Mouse (Mus musculus) adrenal gland, adult (tissue): ENCODE measurements around the gene Il4ra.

Experiments
- DNase-seq, 2 experiments: peaks; one replicate each; pipeline ENCODE4 v3.0.0; 2022 to 2023; ENCODE audit warnings: low spot score in 1 of 2; ENCODE audit not compliant: inconsistent age in 2 of 2

Gene Il4ra

DNA sequence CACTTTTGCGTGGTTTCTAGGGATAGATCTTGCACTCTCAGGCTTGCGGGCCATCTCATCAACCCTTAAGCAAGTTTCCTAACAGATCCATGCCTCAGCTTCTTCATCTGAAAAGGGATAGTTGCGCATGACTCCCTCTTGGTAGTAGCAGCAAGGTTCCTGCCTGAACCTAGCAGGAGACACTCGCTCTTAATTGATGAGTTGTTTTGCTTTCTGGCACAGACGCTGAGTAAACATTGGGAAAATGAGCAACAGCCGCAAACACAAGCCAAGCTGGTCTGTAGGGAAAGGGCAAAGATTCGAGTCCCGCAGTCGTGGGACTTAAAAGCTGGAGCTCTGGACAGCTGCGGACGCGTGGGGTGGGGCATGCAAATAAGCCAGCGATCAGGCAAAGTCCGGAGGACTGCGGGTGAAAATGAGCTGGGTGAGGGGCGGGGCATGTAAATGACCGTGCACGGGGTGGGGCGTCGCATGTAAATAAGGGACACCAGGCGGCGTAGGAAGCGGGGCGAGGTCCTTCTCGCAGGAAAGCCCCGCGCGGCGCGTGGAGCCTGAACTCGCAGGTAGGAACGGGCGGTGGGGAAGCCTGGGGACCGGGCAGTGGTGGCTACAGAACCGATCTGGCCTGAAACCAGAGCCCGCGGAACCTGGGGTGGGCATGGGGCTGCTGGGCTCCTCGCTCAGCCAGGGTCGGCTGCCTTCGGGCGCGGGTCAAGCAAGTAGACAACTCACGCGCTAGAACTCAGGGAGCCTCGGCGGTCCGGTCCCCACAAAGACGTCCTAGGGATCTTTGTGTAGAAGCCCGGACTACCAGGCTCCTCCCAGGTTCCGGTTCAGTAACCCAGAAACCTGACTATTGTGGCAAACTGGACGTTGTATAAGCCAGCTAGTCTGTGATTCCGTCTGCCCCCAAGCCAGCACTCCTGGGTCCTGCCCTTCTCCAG, at the start of gene Il4ra:
TSS of gene Il4ra (plus strand) at position 355 of the 944 bp plus-strand sequence.
- peak; percentile 95 to 98 for DNase-seq

DNA sequence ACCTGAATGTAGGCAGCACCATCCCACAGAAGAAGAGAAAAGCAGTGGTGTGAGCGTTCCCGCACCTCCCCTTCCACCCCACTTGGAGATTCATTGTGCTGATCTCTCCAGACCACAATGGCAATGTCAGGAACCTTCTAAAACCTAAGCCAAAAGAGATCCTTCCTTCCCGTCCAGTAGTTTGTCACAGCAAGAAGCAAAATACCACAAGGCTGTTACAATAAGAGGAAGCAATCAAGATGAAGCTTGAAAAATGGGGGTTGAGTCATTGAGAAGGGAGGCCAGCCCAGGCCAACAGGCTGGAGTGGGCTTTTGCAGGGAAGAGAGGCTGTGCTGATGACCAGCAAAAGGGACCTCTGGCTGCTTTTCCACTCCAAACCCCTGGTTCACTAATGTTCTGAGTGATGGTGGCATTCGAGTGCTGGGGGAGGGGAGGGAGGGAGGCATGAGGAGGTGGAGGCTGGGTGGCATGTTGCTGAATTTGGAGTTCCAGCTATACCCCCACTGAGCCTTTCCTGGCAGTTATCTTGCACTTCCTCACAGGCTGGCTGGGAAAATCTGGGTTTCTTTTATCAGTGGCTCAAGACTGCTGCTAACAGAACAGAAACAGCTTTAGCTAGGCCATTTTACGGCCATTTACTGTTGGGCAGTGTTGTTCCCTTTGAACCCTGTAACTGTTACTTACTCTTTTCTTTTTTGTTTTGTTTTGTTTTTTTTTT, 48.4 kb upstream of the Il4ra start:
- DNase-seq: no peak

DNA sequence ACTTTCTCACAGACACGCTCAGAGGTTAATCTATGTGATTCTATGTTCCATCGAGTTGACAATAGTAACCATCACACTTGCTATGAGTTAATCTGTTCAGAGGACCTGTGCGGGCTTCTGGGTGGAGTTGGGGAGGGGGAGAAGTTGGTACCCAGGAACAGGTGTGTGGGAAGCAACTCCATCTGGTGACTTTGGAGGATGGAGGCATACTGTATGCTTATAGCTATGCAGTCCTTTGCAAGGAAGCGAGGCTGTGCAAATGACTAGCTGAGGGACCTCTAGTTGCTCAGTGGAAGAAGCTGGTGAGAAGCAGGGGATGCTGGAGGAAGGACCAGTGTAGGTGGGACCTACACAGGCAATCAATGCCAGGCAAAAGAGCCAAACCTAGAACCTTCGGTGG, 47.3 kb upstream of the Il4ra start:
- no peak for DNase-seq

DNA sequence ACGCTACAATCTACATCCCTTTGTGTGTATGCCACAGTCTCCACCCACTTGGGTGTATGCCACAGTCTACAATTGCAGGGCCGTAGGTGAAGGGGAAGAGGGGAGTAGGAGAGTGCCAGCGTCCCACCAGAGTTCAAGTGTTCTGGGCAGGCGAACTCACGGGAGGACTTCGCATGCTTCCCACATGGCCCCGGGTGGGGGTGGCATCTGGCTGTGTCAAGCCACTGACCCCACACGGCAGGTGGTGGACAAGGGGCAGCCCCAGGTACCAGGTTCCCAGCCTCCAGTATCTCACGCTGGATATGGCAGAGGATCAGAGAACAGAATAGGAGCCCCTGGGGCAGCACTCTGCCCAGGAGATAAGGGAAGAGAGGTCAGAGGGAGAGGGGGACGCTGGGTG, 46.4 kb upstream of the Il4ra start:
- no peak for DNase-seq

DNA sequence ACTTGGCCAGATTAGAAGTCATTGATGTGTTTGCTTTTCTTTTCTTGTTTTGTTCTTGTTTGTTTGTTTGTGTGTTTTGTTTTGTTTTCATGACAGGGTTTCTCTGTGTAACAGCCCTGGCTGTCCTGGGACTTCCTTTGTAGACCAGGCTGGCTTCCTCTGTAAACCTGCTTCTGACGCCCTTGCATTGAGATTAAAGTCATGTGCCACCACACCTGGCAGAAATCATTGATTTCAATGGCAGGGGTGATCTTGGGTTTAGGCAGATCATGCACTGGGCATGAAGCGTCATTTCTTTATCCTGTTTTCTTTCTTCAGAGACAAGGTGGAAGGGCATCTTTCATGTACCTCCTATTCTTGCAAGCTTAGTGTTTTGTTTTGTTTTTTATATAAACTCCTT, 44.6 kb upstream of the Il4ra start:
- DNase-seq: no peak

DNA sequence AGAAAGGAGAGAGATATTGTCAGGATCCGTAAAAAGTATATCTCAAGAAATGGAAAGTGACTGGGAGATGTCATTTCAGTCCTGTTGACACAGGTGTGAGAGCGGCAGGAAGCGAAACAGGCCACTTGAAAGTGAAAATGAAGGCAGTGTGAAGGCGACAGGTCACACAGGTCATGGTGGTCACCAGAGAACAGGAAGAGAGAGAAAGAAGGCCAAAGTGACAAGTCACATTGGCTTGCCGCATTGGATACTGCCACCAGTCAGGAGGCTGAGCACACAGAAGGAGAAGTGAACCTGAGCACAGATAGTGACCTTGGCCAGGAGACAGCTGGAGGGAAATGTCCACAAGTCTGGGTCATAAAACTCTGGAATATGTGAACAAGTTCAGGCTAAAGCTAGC, 40.5 kb upstream of the Il4ra start:
- DNase-seq: no peak

DNA sequence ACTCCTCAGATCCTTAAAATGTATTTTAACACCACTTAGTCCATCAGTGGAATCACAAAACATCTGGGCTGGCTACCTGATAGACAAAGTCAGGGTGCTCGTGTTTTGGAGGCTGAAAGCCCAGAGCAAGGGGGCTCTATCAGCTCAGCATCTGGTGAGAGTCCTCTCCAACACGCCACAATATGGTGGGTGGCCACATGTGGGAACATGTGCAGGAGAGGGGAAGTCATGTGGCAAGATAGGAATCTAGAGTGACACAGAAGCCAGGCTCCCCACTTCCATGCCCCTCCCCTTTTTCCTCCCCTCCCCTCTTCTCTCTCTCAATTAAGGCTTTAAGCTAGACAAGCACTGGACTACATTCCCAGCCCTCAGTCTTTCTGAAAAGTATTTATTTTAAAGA, 40.1 kb upstream of the Il4ra start:
- no peak for DNase-seq

DNA sequence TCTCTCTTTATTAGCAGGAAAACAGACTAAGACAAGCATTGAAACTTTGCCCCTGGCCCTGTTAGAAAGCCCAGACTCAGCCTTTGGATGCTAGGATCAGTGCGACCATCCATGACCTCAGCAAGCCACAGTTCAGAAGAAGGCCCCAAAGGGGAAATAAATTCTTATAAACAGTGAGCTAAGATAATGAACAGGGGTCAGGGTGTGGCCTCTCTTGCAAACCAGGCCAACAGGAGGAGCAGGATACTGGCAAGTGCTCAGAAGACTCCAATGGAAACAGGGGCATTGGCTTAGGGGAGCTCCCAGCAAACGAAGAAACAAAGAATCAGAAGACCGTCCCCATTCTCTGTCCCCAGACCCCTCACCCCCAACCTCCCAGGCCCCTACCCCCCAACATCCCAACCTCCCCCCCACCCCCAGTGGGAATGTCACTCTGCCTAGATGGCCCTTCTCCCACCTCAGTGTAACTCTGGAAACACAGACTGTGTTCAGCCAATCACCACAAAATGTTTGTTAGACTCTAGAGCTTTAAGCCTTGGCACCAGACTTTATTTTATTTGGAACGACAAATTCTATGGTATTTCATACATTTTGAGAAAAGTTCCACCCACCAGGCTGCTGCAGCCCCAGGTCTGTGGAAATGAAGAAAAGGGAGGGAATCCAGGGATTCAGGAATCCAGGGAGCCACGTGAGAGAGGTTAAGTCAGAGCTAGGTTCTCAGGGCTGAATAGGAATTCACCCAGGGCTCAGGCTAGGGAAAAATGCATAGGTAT, 36.7 kb upstream of the Il4ra start:
- DNase-seq: no peak

DNA sequence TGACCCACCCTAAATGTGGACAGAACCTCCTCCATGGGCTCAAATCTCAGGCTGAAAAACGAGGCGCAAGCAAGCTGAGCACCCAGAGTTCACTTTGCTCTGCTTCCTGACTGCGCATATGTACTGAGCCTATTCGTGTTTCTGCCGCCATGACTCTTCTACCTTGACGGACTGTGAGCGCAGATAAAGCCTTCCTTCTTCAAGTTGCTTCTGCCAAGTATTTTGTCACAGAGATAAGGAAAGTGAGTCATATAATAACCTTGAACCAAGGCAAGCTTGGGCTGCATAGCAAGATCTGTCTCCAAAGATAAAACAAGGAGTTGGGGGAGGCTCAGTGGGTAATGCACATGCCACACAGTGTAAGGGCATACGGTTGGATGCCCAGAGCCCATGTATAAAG, 35.2 kb upstream of the Il4ra start:
- DNase-seq: peak; percentile 34 to 80

DNA sequence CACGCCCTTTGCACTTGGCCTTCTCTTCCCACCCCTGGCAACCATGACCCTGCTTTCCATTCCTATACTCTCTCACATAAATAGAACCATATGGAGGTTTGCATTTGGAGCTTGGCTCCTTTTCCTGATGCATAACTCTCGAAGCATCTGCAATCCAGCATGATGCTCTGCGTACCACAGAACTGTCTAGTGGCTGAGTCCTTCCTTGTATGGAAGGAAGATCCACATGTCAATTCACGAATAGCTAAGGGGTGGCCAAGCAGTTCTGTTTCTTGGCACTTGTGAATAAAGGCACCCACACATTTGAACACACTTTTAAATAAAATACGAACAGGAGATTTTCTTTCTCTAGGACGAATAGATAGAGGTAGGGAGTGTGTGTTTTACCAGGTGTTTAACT, 34.5 kb upstream of the Il4ra start:
- no peak for DNase-seq

DNA sequence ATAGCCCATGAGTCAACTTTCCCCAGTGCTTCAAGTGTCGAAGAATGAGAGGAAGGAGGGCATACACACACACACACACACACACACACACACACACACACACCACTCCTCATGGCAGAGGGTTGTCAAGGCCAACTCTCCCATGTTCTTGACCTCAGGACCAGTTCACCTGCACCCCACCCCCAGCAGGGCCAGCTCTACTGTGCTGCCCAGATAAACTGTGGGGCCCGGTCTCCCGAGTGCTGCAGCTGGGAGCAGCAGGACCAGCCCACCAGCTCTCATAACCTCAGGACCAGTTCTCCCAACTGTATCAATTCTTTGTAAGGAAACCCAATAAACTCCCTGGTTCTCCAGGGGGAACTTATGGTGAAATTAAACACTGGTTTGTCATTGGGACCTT, 32.2 kb upstream of the Il4ra start:
- DNase-seq: no peak

DNA sequence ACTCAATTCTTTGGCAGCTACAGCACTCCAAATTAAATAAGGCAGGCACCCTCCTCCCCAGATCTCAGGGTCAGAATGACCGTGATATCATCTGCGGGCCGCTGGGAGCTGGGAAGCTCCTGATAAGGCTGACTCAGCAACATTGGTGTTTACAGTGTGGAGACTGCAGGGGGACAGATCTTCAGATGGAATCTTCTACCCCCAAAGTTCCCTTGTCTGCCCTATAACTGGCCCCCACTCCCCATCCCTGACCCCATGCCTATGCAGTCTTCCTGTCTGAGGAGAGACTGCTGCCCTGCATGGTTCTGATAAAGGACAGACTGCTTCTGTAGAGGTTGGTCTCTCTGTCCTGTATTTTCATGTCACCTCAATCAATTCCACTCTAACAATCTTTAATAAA, 28.9 kb upstream of the Il4ra start:
- peak; percentile 69 to 82 for DNase-seq

DNA sequence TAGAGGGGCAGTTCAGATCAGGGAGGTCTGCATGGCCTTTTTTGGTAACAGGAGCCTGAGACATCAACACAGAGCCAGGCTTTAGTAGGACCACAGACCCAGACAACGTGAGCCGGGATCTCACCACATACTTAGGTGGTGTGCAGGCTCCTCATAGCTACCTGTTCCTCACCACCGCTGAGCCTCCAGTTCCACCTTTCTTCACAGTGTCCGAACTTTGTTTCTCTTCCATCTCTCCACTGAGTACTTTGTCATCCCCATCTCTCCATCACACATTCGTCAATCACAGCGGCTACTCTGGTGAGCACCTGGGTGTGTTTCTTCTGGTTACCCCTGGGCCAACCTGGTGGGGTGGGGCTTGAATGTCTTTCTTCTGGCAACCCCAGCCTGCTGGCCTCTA, 24.7 kb upstream of the Il4ra start:
- no peak for DNase-seq

DNA sequence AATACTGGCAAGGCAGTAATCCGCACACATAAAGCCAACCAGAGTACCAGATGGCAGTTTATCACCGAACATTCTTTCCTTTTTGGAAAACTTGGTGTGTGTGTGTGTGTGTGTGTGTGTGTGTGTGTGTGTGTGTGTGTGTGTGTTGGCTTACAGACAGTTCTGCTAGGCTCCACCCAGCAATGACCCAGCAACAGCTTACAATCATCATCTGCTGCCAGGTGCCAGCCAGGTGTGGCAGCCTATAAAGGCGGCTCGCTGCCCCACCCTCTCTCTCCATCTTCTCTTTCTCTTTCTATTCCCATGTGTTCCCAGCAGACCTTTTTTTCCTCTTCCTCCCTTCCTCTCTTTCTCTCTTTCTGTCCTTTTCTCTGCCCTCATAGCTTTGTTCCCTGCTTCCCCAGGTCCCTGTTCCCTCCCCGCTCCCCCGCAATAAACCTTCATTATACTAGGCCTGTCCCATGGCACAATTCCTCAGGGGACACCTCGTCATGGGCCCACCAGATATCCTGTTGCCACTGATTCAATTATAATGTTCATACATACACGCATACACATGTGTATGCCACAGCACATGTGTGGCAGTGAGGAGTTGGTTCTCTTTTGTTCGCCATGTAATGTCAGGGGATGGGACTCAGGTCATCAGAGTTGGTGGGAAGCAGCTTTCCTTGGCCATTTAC, 23.9 kb upstream of the Il4ra start:
- DNase-seq: no peak

DNA sequence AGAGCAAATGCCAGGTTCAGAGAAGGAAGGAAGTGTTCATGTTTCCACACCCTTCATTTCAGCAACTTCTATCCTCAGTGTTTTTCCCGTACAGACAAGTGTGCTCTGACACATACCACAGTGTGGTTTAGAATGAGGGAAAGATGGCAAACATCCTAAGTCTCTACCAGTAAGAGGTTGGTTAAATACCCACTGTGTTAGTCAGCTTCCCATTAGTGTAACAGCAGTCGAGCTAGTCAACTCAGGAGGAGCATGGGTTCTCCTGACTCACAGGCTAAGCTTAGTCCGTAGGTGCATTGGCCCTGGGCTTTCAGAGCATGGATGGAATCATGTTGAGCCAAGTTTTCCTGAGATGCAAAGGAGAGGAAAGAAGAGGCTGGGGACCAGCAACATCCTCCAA, 12.6 kb upstream of the Il4ra start:
- no peak for DNase-seq

DNA sequence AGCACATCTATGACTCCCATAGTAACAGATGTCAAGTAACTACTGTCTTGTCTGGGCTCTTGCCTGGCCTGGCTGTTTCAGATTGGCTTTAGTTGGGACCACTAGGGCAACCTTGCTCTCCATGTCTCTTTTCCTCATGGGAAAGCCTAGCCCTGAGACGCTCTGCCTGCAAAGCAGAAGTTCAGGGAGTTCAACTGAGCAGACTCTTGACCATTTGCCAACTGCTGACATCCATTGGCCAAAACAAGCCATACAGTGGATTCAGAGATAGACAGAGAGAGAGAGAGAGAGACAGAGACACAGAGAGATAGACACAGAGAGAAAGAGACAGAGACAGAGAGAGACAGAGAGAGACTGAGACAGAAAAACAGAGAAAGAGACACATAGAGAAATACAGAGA, 10.9 kb upstream of the Il4ra start:
- peak in 1 of 2 experiments; percentile 23 for DNase-seq

DNA sequence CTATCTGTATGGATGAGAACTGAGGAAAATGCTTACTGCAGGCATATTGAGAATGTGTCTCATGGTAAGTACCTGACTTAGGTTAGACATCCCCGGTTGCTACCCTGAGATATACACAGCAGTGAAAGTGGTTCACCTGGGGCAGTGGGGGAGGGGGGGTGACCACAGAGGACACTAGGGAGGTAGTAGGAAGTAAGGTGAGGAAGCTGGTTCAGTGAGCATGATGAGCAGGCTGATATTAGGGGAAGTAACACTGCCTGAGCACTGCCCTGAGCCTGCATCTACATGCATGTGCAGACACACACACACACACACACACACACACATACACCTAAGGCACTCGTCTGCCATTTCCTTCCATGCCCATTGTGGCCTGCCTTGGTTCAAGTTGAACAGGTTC, 10.1 kb upstream of the Il4ra start:
- no peak for DNase-seq

DNA sequence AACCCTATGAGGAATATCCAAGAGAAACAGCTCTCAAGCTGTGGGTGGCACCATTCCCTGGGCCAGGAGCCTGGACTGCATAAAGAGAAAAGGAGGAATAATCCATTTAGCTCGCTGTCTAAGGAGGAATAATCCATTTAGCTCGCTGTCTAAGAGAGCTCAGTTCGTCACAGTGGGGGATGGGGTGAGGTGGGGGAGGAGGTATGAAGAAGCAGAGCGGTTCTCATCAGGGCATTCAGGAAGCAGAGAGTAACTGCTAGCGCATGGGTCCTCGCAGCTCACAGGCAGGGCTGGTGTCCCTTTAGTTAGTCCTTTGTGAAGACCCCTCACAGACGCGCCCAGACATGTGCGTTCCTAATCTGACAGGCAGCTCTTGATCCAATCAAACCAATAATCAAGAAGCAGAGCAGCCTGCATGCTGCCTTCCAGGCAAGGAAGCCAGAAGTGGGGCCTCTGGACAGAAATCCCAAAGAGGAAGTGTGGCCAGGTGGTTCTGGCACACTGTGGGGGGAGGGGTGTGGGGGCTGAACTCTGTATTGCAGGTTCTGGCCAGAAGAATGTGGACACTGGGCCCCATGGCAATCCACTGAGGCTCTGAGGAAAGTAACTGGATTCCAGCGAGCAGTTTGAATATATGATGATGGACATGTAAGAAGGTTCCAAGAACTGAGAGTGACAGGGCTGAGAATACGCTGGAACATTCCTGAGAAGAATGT, 9.4 kb upstream of the Il4ra start:
- no peak for DNase-seq

DNA sequence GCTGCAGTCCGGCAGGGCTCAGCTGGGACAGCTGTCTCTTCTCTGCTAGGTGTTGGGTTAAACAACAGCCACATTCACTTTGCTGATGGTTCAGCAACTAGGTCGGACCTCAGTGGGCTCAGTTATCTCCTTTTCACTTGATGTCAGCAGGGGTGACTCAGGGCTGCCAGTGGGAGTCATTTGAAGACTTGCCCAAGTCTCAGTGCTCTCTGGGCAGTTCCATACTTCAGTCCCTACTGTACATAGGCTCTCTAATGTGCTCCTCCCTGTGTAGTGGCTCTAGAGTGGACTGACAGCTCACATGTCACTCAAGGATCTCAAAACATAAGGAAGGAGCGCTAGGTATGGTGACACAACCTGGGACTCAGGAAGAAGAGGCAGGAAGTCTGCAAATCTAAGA, 8.4 kb upstream of the Il4ra start:
- DNase-seq: no peak

DNA sequence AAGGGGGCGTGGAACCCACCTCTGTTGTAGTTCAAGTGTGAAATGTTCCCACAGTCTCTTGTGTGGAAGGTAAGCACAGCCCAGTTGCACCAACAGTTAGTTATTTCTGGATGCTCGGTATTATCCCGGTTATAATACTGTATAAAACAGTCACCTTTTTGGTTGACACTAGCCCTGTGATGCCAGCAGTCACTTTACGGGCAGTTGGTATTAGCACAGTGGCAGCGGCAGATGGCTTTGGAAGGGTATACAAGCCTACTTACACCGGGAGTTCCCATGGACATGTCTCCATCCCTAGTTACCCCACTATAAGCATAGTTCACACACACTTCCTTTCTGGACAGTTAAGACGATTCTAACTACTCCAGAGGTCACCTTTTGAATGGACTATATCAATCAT, 6.6 kb upstream of the Il4ra start:
- peak in 1 of 2 experiments; percentile 2 for DNase-seq
